Mouse (Mus musculus): ENCODE results near the gene Vps35l. TPM values are rescaled to one million over a fixed set of nuclear protein-coding genes. Genes with fewer than 3 reads are reported as not detected.

The Vps35l gene
- total RNA-seq, 2 experiments from 2014 or later, result 71.2 to 75.3 TPM

DNA sequence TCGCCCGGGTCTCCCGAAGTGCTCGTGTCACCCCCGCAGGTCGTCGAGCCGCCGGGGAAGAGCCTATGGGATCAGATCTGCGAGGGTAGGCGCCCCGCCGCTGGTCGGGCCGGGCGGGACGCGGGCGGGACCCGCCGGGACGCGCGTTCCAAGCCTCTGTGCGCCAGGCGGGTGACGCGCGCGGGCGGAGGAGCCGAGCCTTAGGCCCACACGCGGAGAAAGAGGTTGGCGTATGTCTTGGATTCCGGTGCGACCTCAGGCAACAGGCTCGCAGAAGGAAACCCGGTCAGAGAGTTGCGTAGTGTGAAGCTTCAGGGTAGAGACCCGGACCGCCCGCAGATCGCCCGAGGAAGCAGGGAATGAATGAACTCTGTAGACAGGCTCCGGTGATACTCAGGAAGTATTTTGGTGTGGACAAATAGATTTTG, 115.9 kb downstream of the Vps35l start, which contains the start of gene Knop1:
Knop1 (minus strand) TSS at position 378 of the 428 bp plus-strand sequence.
- DNase-seq (ENCODE audit: low spot score in 2 of 2), result no peak

DNA sequence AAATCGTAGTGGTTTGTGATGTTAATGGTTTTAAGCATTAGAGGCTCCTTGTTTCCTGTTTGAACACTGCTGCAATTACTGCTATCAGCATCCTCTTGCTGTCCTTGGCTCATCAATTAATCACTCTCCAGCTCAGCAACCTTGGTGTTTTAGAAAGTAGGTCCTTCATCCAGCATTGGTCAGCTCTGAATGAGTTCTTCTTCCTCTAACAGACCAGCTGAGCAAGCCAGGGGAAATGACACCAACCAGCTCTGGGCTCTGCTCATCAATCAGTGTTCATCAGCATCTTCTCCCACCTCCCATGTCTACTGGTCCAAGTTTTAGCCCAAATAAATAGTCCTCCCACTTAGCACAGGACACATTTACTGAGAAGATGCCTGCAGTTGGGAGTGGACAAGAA, 118.6 kb downstream of the Vps35l start:
- DNase-seq (ENCODE audit: low spot score in 2 of 2), result no peak

- DNase-seq (ENCODE audit: low spot score in 2 of 2), result no peak
These were observed 125.3 kb downstream of the Vps35l start for GRCm38 (mm10) chr7:118865362-118865761.

DNA sequence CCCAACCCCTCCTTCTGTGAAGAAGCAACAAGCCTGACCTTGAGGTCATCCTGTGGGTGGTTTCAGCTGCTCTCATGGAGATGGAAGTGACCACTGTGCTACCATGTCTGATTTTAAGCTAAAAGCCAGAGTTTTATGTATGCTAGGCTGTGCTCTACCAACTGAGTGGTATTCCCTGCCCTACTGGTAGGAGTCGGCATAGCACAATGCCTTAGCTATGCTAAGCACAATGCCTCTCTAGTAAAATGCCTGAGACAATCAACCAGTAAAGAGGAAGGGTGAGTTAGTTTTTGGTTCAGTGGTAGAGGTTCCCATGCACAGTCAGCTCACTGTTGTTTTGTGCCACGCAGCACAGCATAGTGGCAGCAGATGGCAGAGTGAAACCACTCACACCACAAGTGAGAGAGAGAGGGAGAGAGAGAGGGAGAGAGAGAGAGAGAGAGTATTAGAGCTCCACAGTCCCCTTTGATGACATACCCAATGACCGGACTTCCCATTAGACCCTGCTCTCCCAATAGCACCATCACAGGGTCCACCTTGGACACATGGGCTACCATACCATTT, 139.5 kb downstream of the Vps35l start:
- no peak for DNase-seq (ENCODE audit: low spot score in 2 of 2)

DNA sequence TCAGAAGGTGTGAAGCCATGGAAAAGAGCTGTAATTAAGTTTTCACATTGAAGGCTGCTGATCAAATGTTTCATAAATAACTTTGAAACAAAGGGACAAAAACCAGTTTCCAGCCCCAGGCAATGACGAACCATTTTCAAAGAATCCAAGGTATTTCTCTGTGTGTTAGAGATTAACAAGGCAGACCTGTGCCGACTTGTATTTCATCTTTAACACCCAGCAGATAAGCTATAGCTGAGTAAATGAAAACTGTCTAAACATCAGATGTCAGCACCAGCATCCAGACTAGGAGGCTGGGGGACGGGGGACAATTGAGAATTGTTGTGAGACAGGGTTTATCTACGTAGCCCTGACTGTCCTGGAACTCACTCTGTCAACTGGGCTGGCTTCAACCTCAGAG, 143.9 kb downstream of the Vps35l start:
- no peak for DNase-seq (ENCODE audit: low spot score in 2 of 2)

GRCm38 (mm10) chr7:118884969-118885368, 144.9 kb downstream of the Vps35l start:
- DNase-seq (ENCODE audit: low spot score in 2 of 2), result no peak

DNA sequence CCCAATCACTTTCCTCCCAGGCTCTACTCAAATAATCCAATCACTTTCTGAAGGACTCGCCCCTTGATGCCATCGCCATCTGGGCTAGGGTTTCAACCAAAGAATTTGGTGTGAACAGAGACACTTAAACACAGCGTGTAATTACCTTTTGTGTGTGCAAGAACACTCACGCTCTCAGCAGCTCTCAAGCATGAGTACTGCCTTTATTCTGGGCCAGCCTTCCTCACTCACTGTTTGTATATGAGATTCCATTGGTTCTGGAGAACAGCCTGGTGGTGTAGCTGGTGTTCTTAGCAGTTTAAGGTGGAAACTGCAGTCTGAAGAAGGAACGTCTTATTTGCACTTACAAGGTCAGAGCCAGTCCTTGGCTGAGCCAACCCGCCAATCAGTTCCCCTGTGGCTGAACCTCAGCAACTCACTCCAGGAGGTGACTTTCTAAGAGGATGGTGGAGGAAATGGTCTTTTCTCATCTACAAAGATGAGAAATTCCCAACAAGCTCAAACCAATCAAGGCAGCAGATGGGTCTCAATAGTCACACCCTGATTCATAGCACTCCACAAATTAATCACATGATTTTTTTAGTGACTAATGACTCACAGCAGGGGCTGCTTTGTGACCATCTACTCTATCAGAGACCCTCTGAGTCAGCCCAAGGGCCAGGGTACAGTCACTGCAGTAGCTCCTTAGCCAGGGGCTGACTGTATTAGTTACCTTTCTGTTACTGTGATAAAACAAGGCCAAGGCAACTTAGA, 147.5 kb downstream of the Vps35l start:
- DNase-seq (ENCODE audit: low spot score in 2 of 2), result no peak

DNA sequence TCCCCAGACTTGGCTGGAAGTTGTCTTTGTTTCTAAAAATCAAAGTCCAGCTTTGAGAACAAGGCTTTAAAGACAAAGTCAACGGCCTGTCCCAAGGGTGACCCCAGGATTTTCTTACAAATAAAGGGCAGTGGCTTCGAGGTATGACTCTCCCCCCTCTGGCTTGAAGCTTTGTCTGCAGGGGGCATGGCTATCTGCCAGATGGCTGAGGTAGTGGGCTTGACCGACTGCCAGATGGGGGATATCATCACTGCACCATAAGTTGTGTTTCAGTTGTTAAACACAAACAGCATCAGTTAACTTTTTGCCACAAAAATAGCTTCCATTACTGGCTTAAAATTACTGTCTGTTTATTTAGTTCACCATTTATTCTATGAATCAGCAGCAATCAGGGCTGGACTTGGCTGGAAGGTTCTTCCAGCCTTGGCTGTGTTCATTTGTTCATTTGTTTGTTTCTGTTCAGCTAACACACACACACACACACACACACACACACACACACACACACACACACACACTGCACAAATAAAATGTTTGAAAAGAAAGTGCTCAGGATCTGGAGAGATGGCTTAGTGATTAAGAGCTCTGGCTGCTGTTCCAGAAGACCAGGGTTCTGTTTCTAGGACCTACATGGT, 149.1 kb downstream of the Vps35l start:
- no peak for DNase-seq (ENCODE audit: low spot score in 2 of 2)

Other genes with a start within 250 kb of the Vps35l start
- gene Itpripl2, start 248.3 kb upstream of the Vps35l start, total RNA-seq (2021), result 10 to 100 TPM; 19.8 to 22.0 TPM
- 10 to 100 TPM; 48.8 to 49.8 TPM for gene Coq7, start 206.9 kb upstream of the Vps35l start, total RNA-seq (2021)
- gene Tmc7, start 155.5 kb upstream of the Vps35l start, total RNA-seq (2021), result 1 to 10 TPM; 1.7 to 2.5 TPM
- gene Tmc5, start 142.9 kb upstream of the Vps35l start, total RNA-seq (2021), result under 1 TPM; 0.20 to 0.34 TPM
- 10 to 100 TPM; 72.9 to 80.0 TPM for gene Gde1, start 34.4 kb upstream of the Vps35l start, total RNA-seq (2021)
- 10 to 100 TPM; 13.5 to 15.3 TPM for gene Ccp110, start 27.7 kb upstream of the Vps35l start, total RNA-seq (2021)
- gene Iqck, start 115.5 kb downstream of the Vps35l start, total RNA-seq (2021), result 10 to 100 TPM; 17.3 to 18.2 TPM
- 10 to 100 TPM; 66.2 to 72.6 TPM for gene Knop1, start 116.0 kb downstream of the Vps35l start, total RNA-seq (2021)

Data from adrenal gland, postnatal 4 days (tissue).